Mouse (Mus musculus): ENCODE data around the gene Ldha. TPM values are rescaled to one million over a fixed set of nuclear protein-coding genes. Genes with fewer than 3 reads are reported as not detected.
"Not testable (repeated sequence)": the region's sequence is repeated elsewhere in the genome, so short reads cannot be mapped to it uniquely, and the experiment has no call there.

Ldha gene
- total and polyA plus RNA-seq, 2 experiments from 2014 or later: 1,604 to 1,727 TPM

- H3K9ac ChIP-seq (replicated peaks; ENCODE audit: low read depth, low read length): no peak overlapping the region
- WGBS: 75% methylated on average over 12 of the region's 12 CpGs
- no peak for TF ChIP-seq EP300 (IDR thresholded peaks at IDR 0.05; ENCODE audit: low read depth)
Observed at GRCm38 (mm10) chr7:46829911-46830310, 11.4 kb upstream of the Ldha start.

GRCm38 (mm10) chr7:46830799-46831590 is 10.3 kb upstream of the Ldha start:
- Histone ChIP-seq H3K36me3 (replicated peaks; ENCODE audit: control insufficient read depth, insufficient read depth, low read length) (no peaks in the 10 kb centered on the region), H3K4me1 (ENCODE audit: control insufficient read depth, insufficient read depth) (peaks cover 28% of the 10 kb centered on the region), H3K4me3 (ENCODE audit: low read depth, low read length) (no peak overlapping the region), H3K4me2 (ENCODE audit: low read depth, low read length) (peak overlapping the region; percentile 9; the same call in 1 of the 2 replicates), H3K27ac (ENCODE audit: low read depth) (peak overlapping the region; percentile 78), H3K27me3 (ENCODE audit: control insufficient read depth, insufficient read depth, low read length) (no peaks in the 10 kb centered on the region), H3K9me3 (replicated peaks; ENCODE audit: control insufficient read depth, low read length) (no peaks in the 10 kb centered on the region), H3K9ac (replicated peaks; ENCODE audit: low read depth, low read length) (no peak overlapping the region)
- 32% methylated on average over 13 of the region's 13 CpGs for WGBS
- peak; percentile 86 for DNase-seq (ENCODE audit: low spot score)
- ATAC-seq (ENCODE audit: insufficient read depth, low read depth): peak; percentile 65
- TF ChIP-seq CTCF (IDR thresholded peaks at IDR 0.05; ENCODE audit: low read depth): no peak
- peak; percentile 47; the same call in 1 of the 2 replicates for TF ChIP-seq EP300 (IDR thresholded peaks at IDR 0.05; ENCODE audit: low read depth)

More at GRCm38 (mm10) chr7:46829911-46830310, 11.4 kb upstream of the Ldha start:
- no peak for ATAC-seq (ENCODE audit: insufficient read depth, low read depth)
- no peak for DNase-seq (ENCODE audit: low spot score)
- H3K27me3 ChIP-seq (ENCODE audit: control insufficient read depth, insufficient read depth, low read length): no peaks in the 10 kb centered on the region
- H3K36me3 ChIP-seq (replicated peaks; ENCODE audit: control insufficient read depth, insufficient read depth, low read length): no peaks in the 10 kb centered on the region
- no peaks in the 10 kb centered on the region for H3K9me3 ChIP-seq (replicated peaks; ENCODE audit: control insufficient read depth, low read length)
- H3K4me3 ChIP-seq (ENCODE audit: low read depth, low read length): no peak overlapping the region
- peaks cover 28% of the 10 kb centered on the region for H3K4me1 ChIP-seq (ENCODE audit: control insufficient read depth, insufficient read depth)
- H3K4me2 ChIP-seq (ENCODE audit: low read depth, low read length): no peak overlapping the region
- no peak overlapping the region for H3K27ac ChIP-seq (ENCODE audit: low read depth)

DNA sequence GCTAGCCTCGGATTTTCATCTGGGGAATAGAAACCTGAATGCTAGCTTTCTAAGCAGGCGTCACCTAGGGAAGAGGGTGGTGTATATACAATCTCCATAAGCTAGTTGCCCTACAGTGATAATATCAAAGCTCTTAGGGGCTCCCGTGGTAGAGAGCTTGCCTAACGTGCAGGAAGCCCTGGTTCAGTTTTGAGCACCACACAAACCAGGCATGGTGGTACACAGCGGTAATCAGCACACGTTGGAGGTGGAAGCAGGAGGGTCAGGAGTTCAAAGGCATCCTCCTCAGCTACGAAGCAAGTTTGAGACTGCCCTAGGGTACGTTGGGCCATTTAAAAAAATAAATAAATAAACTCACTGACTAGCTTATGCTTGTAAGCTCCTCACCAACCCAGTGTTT is 9.6 kb upstream of the Ldha start:
- peaks cover 28% of the 10 kb centered on the region for H3K4me1 ChIP-seq (ENCODE audit: control insufficient read depth, insufficient read depth)
- no peak for DNase-seq (ENCODE audit: low spot score)
- H3K9ac ChIP-seq (replicated peaks; ENCODE audit: low read depth, low read length): no peak overlapping the region
- H3K4me3 ChIP-seq (ENCODE audit: low read depth, low read length): no peak overlapping the region
- ATAC-seq (ENCODE audit: insufficient read depth, low read depth): no peak
- WGBS: 73% methylated on average over 8 of the region's 8 CpGs
- no peak for TF ChIP-seq CTCF (IDR thresholded peaks at IDR 0.05; ENCODE audit: low read depth)
- no peak for TF ChIP-seq EP300 (IDR thresholded peaks at IDR 0.05; ENCODE audit: low read depth)
- no peaks in the 10 kb centered on the region for H3K27me3 ChIP-seq (ENCODE audit: control insufficient read depth, insufficient read depth, low read length)
- no peaks in the 10 kb centered on the region for H3K36me3 ChIP-seq (replicated peaks; ENCODE audit: control insufficient read depth, insufficient read depth, low read length)
- peak overlapping the region; percentile 78 for H3K27ac ChIP-seq (ENCODE audit: low read depth)
- H3K9me3 ChIP-seq (replicated peaks; ENCODE audit: control insufficient read depth, low read length): no peaks in the 10 kb centered on the region
- H3K4me2 ChIP-seq (ENCODE audit: low read depth, low read length): no peak overlapping the region

GRCm38 (mm10) chr7:46832112-46832810 is 9.0 kb upstream of the Ldha start:
- not testable (repeated sequence) for H3K4me2 ChIP-seq (ENCODE audit: low read depth, low read length); H3K9ac ChIP-seq (replicated peaks; ENCODE audit: low read depth, low read length); H3K9me3 ChIP-seq (replicated peaks; ENCODE audit: control insufficient read depth, low read length); DNase-seq (ENCODE audit: low spot score); H3K4me3 ChIP-seq (ENCODE audit: low read depth, low read length); H3K27ac ChIP-seq (ENCODE audit: low read depth); H3K36me3 ChIP-seq (replicated peaks; ENCODE audit: control insufficient read depth, insufficient read depth, low read length); ATAC-seq (ENCODE audit: insufficient read depth, low read depth); H3K27me3 ChIP-seq (ENCODE audit: control insufficient read depth, insufficient read depth, low read length)
- peaks cover 28% of the 10 kb centered on the region for H3K4me1 ChIP-seq (ENCODE audit: control insufficient read depth, insufficient read depth)
- 88% methylated on average over 11 of the region's 11 CpGs for WGBS

GRCm38 (mm10) chr7:46833266-46833665 is 8.0 kb upstream of the Ldha start:
- DNase-seq (ENCODE audit: low spot score) (peak; percentile 33), ATAC-seq (ENCODE audit: insufficient read depth, low read depth) (peak; percentile 52)
- Histone ChIP-seq H3K4me1 (ENCODE audit: control insufficient read depth, insufficient read depth) (peaks cover 19% of the 10 kb centered on the region), H3K9me3 (replicated peaks; ENCODE audit: control insufficient read depth, low read length) (no peaks in the 10 kb centered on the region), H3K27me3 (ENCODE audit: control insufficient read depth, insufficient read depth, low read length) (no peaks in the 10 kb centered on the region), H3K9ac (replicated peaks; ENCODE audit: low read depth, low read length) (no peak overlapping the region), H3K4me2 (ENCODE audit: low read depth, low read length) (no peak overlapping the region), H3K4me3 (ENCODE audit: low read depth, low read length) (no peak overlapping the region), H3K36me3 (replicated peaks; ENCODE audit: control insufficient read depth, insufficient read depth, low read length) (no peaks in the 10 kb centered on the region), H3K27ac (ENCODE audit: low read depth) (no peak overlapping the region)
- no peak for TF ChIP-seq EP300 (IDR thresholded peaks at IDR 0.05; ENCODE audit: low read depth)
- TF ChIP-seq CTCF (IDR thresholded peaks at IDR 0.05; ENCODE audit: low read depth): no peak
- WGBS: 32% methylated on average over 6 of the region's 6 CpGs
